Mouse (Mus musculus): Measurements from ENCODE around the gene Wdr92. TPM values are rescaled to one million over a fixed set of nuclear protein-coding genes. Genes with fewer than 3 reads are reported as not detected.

Wdr92 gene
- polyA plus RNA-seq, 1 experiment from 2014 or later: 15.1 TPM

- DNase-seq (peak; percentile 22), ATAC-seq (ENCODE audit: low read depth) (peak; percentile 39)
- WGBS (ENCODE audit: insufficient replicate concordance): under 1% methylated on average over 17 of the region's 17 CpGs
- Histone ChIP-seq H3K4me2 (peak overlapping the region; percentile 75), H3K36me3 (no peaks in the 10 kb centered on the region), H3K27ac (peak overlapping the region; percentile 89), H3K9me3 (replicated peaks) (no peaks in the 10 kb centered on the region), H3K4me3 (replicated peaks) (peak overlapping the region; percentile 87), H3K4me1 (replicated peaks) (peaks cover 13% of the 10 kb centered on the region), H3K27me3 (no peaks in the 10 kb centered on the region), H3K9ac (peak overlapping the region; percentile 89)
Measured at GRCm38 (mm10) chr11:17257861-17258260, 76.0 kb downstream of the Wdr92 start.

- Histone ChIP-seq H3K4me2 (no peak overlapping the region), H3K27ac (no peak overlapping the region), H3K9ac (no peak overlapping the region), H3K4me3 (replicated peaks) (no peak overlapping the region), H3K36me3 (peaks cover 9% of the 10 kb centered on the region), H3K4me1 (replicated peaks) (no peaks in the 10 kb centered on the region), H3K27me3 (no peaks in the 10 kb centered on the region), H3K9me3 (replicated peaks) (no peaks in the 10 kb centered on the region)
- ATAC-seq (ENCODE audit: low read depth) (no peak), DNase-seq (no peak)
- WGBS (ENCODE audit: insufficient replicate concordance): 80% methylated on average over 4 of the region's 4 CpGs
Measured at GRCm38 (mm10) chr11:17267176-17267575, 85.3 kb downstream of the Wdr92 start.

- Histone ChIP-seq H3K4me2 (no peak overlapping the region), H3K4me3 (replicated peaks) (no peak overlapping the region), H3K27me3 (no peaks in the 10 kb centered on the region), H3K27ac (no peak overlapping the region), H3K4me1 (replicated peaks) (no peaks in the 10 kb centered on the region), H3K36me3 (peaks cover 9% of the 10 kb centered on the region), H3K9me3 (replicated peaks) (no peaks in the 10 kb centered on the region), H3K9ac (no peak overlapping the region)
- WGBS (ENCODE audit: insufficient replicate concordance): 81% methylated on average over 1 of the region's 1 CpGs
- ATAC-seq (ENCODE audit: low read depth): no peak
- DNase-seq: no peak
Measured at GRCm38 (mm10) chr11:17268801-17269200, 86.9 kb downstream of the Wdr92 start.

GRCm38 (mm10) chr11:17279959-17280358, 98.1 kb downstream of the Wdr92 start:
- DNase-seq (no peak), ATAC-seq (ENCODE audit: low read depth) (no peak)
- no peaks in the 10 kb centered on the region for H3K9me3 ChIP-seq (replicated peaks)
- no peaks in the 10 kb centered on the region for H3K4me1 ChIP-seq (replicated peaks)
- H3K27ac ChIP-seq: no peak overlapping the region
- no peak overlapping the region for H3K4me2 ChIP-seq
- no peak overlapping the region for H3K9ac ChIP-seq
- H3K27me3 ChIP-seq: no peaks in the 10 kb centered on the region
- H3K4me3 ChIP-seq (replicated peaks): no peak overlapping the region
- 12% methylated on average over 9 of the region's 9 CpGs for WGBS (ENCODE audit: insufficient replicate concordance)
- no peaks in the 10 kb centered on the region for H3K36me3 ChIP-seq

Other genes with a start within 250 kb of the Wdr92 start
- 1.8 TPM in 2 replicates for gene Fbxo48, start 230.7 kb upstream of the Wdr92 start, polyA plus RNA-seq (2015; fragmentation: Nextera tagmentation; extraction: Ambion mirVana)
- gene Cnrip1, start 130.5 kb upstream of the Wdr92 start, polyA plus RNA-seq (2015; fragmentation: Nextera tagmentation; extraction: Ambion mirVana): 3.4 and 4.2 TPM in 2 replicates
- 25.6 and 32.7 TPM in 2 replicates for gene Plek, start 129.7 kb upstream of the Wdr92 start, polyA plus RNA-seq (2015; fragmentation: Nextera tagmentation; extraction: Ambion mirVana)
- gene Ppp3r1, start 22.8 kb upstream of the Wdr92 start, polyA plus RNA-seq (2015; fragmentation: Nextera tagmentation; extraction: Ambion mirVana): 37.6 and 45.3 TPM in 2 replicates
- 68.0 and 78.8 TPM in 2 replicates for gene Pno1, start 29.5 kb downstream of the Wdr92 start, polyA plus RNA-seq (2015; fragmentation: Nextera tagmentation; extraction: Ambion mirVana)
- gene C1d, start 75.5 kb downstream of the Wdr92 start, polyA plus RNA-seq (2015; fragmentation: Nextera tagmentation; extraction: Ambion mirVana): 55.0 and 63.2 TPM in 2 replicates